Mouse (Mus musculus) testis, postnatal 14 days (tissue): ENCODE measurements at regions not wholly inside any gene's neighbourhood (a gene's known extent, or its start where the extent isn't known, plus 50 kb on each side); places are given as distances from the start of the nearest gene placed in this dataset.
A peak's percentile ranks its signal among the peaks of the same experiment; 100 is the strongest.

Source experiments
- DNase-seq: peaks from one replicate; pipeline ENCODE4 v3.0.0; 2021; ENCODE audit warnings: low spot score

- DNase-seq, result no peak
Observed at GRCm38 (mm10) chr8:116375758-116376157, 129.0 kb upstream of the Dynlrb2 start.

GRCm38 (mm10) chr8:116373063-116373462 lies 131.7 kb upstream of the Dynlrb2 start:
- DNase-seq, result no peak

GRCm38 (mm10) chr8:116372574-116372973 lies 132.2 kb upstream of the Dynlrb2 start:
- DNase-seq, result peak; percentile 71

GRCm38 (mm10) chr8:116372056-116372455 lies 132.7 kb upstream of the Dynlrb2 start:
- no peak for DNase-seq

- no peak for DNase-seq
Observed at GRCm38 (mm10) chr8:116367491-116367890, 137.3 kb upstream of the Dynlrb2 start.

DNA sequence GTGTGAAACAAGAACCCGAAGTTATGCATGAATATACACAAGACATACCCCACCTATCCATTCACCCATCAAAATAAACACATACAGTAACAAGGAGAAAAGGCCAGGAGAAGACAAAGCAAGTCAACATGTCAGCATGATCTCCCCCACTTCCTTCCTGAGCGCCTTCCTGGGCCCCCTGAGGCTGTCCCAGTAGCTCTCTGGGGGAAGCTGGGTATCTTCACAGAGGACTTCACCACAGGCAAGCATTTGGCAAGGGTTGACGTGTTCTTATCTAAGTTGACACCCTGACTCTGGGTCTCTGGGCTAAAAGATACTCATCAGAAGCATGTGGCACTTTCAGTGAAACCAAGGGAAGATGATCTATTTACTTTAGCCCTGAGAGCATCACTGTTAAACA lies 138.1 kb upstream of the Dynlrb2 start:
- DNase-seq, result no peak

- DNase-seq, result no peak
Observed at GRCm38 (mm10) chr8:116364751-116365150, 140.0 kb upstream of the Dynlrb2 start.

DNA sequence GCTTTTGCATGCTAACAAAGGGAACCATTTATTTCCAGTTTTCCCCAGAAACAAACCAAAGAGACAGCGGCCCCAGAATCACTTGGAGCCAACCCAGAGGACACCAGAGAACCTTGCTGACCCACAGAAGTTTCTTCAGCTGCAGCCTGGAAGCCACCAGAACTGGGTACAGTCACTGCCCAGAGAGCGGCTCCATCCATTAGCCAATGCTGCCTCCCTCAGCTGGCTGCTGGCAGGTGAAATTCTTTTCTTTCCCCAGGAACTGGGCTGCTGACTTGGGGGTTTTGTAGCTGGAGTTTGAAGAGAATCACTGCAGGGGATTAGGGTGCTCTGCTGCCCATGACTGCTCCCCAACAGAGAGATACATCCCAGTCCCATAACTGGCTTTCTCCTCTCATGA lies 140.6 kb upstream of the Dynlrb2 start:
- no peak for DNase-seq

GRCm38 (mm10) chr8:116362351-116362750 lies 142.4 kb upstream of the Dynlrb2 start:
- no peak for DNase-seq

DNA sequence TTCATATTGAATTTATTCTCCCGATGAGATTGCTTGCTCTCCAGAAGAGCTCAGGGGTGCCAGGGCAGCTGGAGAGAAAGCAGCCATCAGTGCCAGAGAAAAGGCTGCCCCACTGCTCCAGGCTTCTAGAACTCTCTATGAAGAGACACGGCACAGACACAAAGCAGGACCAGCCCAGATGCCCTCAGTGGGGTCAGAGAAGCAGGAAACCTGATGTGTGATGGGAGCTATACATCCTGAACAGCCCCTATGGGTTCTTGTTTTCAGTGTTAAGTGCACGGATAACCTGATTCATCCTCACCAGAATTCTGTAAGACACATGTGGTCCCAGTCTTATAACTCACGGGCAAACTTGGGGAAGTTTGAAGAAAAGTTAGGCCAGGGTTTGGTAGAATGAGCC lies 145.0 kb upstream of the Dynlrb2 start:
- DNase-seq, result no peak

GRCm38 (mm10) chr8:116354756-116355155 lies 150.0 kb upstream of the Dynlrb2 start:
- DNase-seq, result no peak

DNA sequence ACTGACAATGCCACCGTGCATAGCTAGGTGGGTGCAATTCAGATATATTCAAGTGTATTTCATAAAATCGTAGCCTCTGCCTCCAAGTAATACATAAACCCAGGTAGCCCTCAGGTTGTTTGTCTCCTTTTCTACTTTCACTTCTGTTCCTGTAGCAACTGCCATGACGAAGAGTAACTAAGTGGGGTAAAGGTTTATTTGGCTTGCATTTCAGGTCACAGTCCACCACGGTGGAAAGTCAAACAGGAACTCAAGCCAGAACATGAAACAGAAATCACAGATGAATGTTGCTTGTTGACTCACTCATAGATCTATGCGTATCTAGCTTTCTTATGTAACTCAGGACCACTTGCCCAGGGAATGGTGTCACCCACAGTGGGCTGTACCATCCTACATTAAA lies 150.9 kb upstream of the Dynlrb2 start:
- DNase-seq, result no peak

DNA sequence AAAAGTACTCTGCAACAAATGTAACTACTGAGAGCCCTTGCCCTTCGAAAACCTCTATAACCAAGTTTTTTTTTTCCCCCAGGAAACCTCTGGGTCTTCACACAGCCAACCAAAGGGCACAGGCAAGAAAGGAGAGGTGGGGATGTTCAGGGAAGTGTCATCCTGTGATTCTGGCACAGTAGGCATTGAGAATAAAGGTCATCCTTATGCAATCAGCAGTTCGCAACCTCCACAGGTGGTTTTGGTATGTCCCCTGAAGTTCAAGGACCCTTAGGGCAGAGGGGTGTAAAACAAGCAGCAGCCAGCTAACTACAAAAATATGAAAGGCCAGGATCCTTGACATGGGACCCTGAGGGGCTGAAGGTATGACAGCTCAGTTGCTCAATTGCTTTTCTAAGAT lies 152.1 kb upstream of the Dynlrb2 start:
- DNase-seq, result no peak

GRCm38 (mm10) chr8:116348971-116349370 lies 155.8 kb upstream of the Dynlrb2 start:
- DNase-seq, result no peak

- no peak for DNase-seq
Observed at GRCm38 (mm10) chr8:116346990-116347389, 157.8 kb upstream of the Dynlrb2 start.

DNA sequence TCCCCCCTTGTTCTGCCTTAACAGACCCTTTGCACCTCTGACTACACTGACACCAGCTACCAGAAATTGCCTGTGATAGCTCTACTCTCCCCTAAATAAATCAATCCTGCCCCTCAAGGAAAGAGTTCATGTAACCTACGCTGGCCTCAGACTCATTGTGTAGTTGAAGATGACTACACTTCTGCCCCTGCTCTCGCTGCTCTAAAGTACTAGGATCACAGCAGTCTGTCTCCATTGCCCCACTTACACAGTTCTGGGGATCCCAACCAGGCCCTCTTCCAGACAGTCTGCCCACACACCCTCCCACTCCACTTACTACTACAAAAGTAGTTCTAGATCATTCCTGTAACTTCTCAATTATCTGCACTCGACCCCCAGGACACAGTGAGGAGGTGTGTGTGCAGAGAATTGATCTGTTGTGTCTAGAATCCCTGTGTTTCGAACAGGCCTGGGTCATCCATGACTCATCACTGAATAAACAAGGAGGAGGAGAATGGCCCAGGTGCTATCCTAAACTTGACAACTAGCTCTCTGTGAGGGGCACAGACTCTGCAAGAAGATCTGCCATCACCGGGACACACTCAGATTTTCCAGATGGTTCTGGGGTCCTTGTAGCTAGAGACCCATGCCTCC lies 160.1 kb upstream of the Dynlrb2 start:
- DNase-seq, result no peak

DNA sequence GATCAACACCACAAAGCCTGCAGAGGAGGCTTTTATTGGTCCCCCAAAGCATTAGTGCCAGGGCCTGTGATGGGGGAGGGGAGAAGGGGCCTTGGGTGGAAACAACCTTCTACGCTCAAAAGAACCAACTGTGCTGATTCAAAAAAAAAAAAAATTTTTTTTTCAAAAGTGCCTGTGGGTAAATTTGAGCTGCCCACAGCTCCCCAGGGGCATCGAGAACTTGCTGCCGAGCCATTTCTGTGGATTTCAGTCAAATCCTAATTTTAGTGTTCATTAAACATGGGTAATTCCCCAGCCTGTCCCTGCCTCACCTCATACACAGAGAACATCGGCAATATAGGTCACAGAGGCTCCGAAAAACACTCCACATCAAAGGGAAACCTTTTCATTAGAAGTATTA lies 161.2 kb upstream of the Dynlrb2 start:
- no peak for DNase-seq

DNA sequence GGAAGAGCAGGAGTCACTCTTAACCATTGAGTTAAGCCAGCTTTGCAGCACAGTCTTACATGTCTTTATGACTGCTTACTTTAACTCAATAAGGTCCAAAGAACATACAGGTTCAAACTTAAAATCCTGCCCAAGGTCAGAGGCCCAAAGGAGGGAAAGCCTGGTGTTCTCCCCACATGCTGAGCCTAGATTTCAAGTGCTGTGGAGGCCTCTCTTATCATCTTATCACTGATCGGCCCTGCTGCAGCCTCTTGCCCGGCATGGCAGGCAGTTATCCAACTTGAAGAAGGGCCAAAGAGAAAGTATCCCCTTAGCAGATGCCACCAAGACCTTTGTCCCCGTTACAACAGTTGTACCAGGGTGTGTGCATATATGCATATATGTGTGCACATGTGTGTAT lies 170.0 kb upstream of the Dynlrb2 start:
- DNase-seq, result no peak

- DNase-seq, result no peak
Observed at GRCm38 (mm10) chr8:116334101-116334500, 170.7 kb upstream of the Dynlrb2 start.

- no peak for DNase-seq
Observed at GRCm38 (mm10) chr8:116320014-116320680, 184.6 kb upstream of the Dynlrb2 start.

- no peak for DNase-seq
Observed at GRCm38 (mm10) chr8:116315410-116315809, 189.4 kb upstream of the Dynlrb2 start.

- DNase-seq, result no peak
Observed at GRCm38 (mm10) chr8:116314429-116315092, 190.2 kb upstream of the Dynlrb2 start.

DNA sequence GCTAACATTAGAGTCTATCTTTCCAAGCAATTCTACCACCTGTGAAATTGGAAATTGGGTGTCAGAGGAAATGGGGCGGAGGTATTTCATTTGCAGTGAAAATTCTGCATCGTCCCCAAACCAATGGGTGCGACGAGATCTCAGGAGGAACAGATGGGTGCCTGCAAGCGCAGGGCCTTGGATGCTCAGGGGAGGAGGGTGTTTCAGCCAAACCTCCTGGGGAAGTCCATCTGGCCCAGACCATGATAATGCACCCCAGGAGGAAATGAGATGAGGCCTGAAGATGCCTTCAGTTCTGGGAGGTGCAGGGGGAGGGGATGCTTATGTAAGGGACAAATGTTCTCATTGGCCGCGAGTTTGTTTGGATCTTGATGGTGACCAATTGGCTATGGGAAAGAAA lies 205.9 kb upstream of the Dynlrb2 start:
- DNase-seq, result no peak
